Mouse (Mus musculus) neural tube, postnatal 0 days (tissue): ENCODE results near the gene Dusp12. TPM values are rescaled to one million over a fixed set of nuclear protein-coding genes. Genes with fewer than 3 reads are reported as not detected.

ENCODE experiments used
- polyA plus RNA-seq: library from polyadenylated mRNA; unstranded; fragments of >200 nt; fragmentation: Nextera tagmentation; extraction: Ambion mirVana; gene quantifications from 2 replicates; pipeline ENCODE4 v1.2.1, GENCODE M21; 2015

Gene Dusp12
- 35.1 and 41.5 TPM in 2 replicates for polyA plus RNA-seq

GRCm38 (mm10) chr1:170884978-170885561 lies at the start of gene Dusp12, which contains the start of gene Gm26620:
Gene Dusp12, minus strand, starts transcription at chr1:170885540.
Gene Gm26620, plus strand, starts transcription at chr1:170885065.

GRCm38 (mm10) chr1:170927378-170927777 lies 42.0 kb upstream of the Dusp12 start, which contains the start of gene Fcrla:
Gene Fcrla, minus strand, starts transcription at chr1:170927583.

GRCm38 (mm10) chr1:170912891-170913615 lies 27.7 kb upstream of the Dusp12 start, which contains the start of gene Fcrlb:
Gene Fcrlb, minus strand, starts transcription at chr1:170912941.

GRCm38 (mm10) chr1:170867691-170868105 lies 17.6 kb downstream of the Dusp12 start, which contains the start of gene Atf6:
Gene Atf6, minus strand, starts transcription at chr1:170867771.

Other genes with a start within 250 kb of the Dusp12 start
- 3.7 and 4.9 TPM in 2 replicates for gene Olfml2b, start 241.0 kb downstream of the Dusp12 start, polyA plus RNA-seq
- 6.4 and 6.7 TPM in 2 replicates for gene Atf6, start 17.8 kb downstream of the Dusp12 start, polyA plus RNA-seq
- 1.1 and 1.5 TPM in 2 replicates for gene Gm26620, start 475 bp downstream of the Dusp12 start, polyA plus RNA-seq
- 2.1 and 2.8 TPM in 2 replicates for gene Fcrlb, start 27.4 kb upstream of the Dusp12 start, polyA plus RNA-seq
- 0.37 TPM in 1 of 2 replicates, not detected in the other for gene Fcrla, start 42.0 kb upstream of the Dusp12 start, polyA plus RNA-seq
- gene Fcgr2b, start 91.0 kb upstream of the Dusp12 start, polyA plus RNA-seq, result 4.1 and 4.5 TPM in 2 replicates
- gene Fcgr4, start 133.4 kb upstream of the Dusp12 start, polyA plus RNA-seq, result 0.28 and 0.66 TPM in 2 replicates
- gene Fcgr3, start 179.4 kb upstream of the Dusp12 start, polyA plus RNA-seq, result 20.3 and 21.7 TPM in 2 replicates
- gene Cfap126, start 228.4 kb upstream of the Dusp12 start, polyA plus RNA-seq, result 6.6 and 6.9 TPM in 2 replicates